Mouse (Mus musculus) liver (tissue): Measurements from ENCODE around the gene Mrpl27.
A peak's percentile ranks its signal among the peaks of the same experiment; 100 is the strongest.
"Not testable (repeated sequence)": the region's sequence is repeated elsewhere in the genome, so short reads cannot be mapped to it uniquely, and the experiment has no call there.

Source experiments
- DNase-seq: peaks from one replicate; pipeline ENCODE4 v3.0.0-alpha.2; 2020; ENCODE audit warnings: mixed read lengths

Gene Mrpl27

DNA sequence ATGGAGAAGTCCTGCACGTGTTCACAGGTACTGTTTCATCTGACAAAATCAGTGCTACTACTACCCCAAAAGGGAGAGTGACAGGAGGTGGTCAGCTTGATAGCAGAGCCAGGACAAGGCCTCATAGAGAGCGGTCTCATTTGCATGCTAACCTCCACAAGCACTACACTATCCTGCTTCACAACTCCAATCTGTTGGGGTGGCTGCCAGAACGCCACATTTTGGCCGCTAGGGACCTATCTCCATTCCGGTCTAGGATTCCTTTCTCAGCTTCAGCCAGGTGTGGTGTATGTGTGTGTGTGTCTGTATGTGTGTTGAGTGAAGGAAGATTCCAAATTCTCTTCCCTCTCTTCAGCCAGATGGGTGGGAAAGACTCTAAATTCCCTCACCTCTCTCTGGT, 21.9 kb downstream of the Mrpl27 start:
- no peak for DNase-seq

DNA sequence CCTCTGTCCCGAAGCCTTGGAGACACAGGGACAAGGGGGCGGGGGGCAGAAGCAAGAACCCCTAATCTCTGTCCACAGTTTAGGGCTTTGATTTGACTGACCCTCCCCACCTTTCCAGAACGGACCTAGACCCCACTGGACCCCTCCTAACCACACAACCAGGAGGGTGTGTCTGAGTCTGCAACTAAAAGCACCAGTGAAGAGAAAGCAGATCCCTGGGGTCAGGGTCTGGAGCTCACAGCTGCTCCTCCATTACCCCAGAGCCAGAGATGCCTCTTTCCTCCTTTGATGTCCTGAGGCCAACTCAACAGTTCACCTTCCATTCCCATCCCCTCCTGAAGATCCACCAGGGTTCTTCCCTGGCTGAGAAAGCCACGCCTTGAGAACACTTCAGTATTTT, 22.7 kb downstream of the Mrpl27 start:
- DNase-seq, result no peak

DNA sequence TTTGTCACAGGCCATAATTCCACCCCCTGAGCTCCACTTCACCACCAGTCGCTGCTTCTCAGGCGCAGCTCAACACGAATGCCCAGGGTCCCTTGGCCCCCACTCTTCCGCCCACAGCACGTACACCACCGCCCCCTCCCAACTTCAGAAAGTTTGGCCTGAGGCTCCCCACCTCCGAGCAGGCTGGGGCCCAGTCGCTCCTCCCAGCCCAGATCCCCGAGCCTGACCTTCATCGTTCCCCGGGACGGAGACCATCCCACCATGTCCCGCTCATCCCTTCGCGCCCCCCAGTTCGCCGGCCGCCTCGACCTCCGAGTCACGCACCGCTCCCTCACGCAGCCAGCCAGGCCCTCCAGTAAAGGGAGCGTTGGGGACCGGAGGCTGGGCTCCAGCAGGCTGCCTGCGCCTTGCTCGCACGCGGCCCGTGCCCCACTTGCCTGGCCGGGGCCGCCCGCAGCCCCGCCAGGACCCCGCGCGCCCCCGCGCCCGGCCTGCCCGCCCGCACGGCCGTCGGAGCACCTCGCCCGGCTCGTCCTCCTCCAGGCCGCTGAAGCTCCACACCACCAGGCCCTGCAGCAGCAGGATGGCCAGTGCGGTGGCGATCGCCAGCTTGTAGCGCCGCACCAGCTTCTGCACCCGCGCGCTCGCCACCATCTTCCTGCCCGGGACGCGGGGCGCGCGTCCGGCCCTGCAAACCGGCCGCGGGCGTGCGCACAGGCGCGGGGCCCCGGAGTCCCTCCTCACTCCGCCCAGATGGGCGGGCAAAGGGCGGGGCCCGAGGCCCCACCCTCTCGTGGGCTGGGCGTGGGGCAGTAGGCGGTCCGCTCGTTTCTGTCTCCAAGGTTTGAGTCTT, 23.4 kb downstream of the Mrpl27 start, which contains the start of gene Xylt2:
Gene Xylt2, minus strand, starts transcription at position 762 of the 853 bp plus-strand sequence.
- peak; percentile 91 for DNase-seq

- no peak for DNase-seq
These were observed 24.1 kb downstream of the Mrpl27 start for GRCm38 (mm10) chr11:94677607-94678145.

DNA sequence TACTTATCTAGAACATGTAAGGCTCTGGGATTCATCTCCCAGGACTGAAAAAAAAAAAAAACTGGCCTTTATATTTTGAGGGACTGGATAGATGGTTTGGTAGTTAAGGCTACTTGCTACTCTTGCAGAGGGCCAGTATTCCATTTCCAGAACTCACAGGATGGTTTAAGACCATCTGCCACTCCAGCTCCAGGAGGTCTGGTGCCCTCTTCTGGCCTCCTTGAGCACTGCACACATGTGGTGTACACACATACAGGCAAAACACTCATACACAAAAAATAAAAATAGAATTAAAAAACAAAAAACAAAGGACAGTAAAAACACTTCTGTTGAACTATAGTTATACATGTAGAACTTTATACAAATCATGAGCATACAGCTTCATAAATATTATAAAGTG, 27.1 kb downstream of the Mrpl27 start:
- DNase-seq, result no peak

GRCm38 (mm10) chr11:94681640-94682039, 28.1 kb downstream of the Mrpl27 start:
- no peak for DNase-seq

- no peak for DNase-seq
These were observed 28.9 kb downstream of the Mrpl27 start for GRCm38 (mm10) chr11:94682427-94682826.

DNA sequence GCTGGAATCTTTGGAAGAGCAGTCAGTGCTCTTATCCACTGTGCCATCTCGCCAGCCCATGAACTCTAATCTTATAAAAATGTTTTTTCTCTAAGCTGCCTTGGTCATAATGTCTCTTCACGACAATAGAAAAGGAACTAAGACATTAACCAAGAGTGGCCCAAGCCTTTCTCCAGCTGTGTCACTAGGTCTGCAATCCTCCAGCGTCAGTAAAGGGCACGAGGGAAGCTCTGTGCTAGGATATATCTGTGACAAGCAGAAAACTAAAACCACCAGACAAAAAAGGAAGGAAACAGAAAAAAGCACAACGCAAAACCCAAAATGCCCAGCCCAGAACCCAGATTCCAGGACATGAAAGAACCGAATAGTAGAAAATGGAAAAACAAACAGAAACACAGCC, 33.6 kb downstream of the Mrpl27 start:
- no peak for DNase-seq

GRCm38 (mm10) chr11:94692502-94692901, 38.9 kb downstream of the Mrpl27 start:
- DNase-seq, result not testable (repeated sequence)

DNA sequence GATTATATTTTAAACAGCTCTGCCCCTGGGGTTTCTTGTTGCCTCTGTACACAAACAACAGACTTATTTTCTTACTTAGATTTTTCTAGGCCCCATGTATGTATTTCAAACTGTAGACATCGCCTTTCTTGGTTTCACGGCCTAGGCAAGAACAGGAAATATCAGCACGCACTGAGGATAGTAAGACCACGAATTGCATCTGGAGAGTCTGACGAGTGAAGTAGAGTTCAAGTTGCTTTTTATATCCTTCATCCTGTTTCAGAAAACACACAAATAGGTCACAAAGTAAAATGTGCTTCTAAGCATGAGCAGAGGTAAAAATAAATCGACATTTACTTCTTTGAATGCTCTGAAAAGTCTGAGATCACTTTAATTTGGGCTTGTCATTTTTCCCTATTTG, 41.9 kb downstream of the Mrpl27 start:
- no peak for DNase-seq

GRCm38 (mm10) chr11:94697140-94697539, 43.6 kb downstream of the Mrpl27 start:
- no peak for DNase-seq

DNA sequence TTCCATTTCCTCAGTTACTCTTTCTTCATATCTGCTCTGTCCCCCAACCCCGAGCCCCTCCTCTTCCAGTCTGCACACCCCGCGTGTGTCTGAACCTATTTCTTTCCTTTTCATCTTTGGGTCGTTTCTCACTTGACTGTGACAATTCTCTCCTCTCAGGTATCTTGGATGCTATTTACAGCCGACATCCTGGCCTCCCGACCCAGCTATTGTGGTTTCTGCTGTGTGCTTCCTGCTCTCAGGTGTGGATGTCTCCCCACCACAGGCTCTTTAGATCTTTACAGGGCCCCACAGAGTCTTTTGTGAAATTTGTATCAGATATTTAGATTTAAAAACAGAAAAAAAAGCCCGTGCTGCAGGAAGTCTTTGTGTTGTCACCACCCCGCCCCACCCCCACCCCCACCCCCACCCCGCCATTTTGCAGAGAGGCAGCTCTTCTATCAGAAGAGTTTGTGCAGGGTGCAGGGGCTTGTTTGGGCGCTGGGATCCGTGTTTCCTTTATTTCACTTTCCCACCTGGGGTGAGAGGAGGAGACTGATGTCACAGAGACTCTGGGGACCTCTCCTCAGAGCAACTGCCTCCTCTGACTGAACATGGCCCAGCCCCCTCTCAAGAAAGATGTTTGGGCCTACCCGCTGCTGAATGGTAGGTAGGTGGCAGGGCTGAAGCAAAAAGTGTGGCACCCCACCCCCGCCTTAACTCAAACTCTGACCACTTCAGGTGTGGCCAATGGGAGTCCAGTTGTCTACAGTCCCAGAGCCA, 44.3 kb downstream of the Mrpl27 start:
- DNase-seq, result no peak

DNA sequence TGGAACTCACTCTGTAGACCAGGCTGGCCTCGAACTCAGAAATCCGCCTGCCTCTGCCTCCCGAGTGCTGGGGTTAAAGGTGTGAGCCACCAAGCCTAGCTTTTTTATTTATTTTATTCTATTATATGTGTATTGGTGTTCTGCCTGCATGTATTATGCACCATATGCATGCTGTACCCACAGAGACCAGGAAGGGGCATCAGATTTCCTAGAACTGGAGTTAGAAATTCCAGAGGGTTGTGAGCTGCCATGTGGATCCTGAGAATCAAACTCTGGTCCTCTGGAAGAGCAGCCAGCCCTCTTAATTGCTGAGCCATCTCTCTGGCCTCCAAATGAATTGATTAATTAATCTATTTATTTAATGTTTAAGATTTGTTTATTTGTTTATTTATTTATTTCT, 45.8 kb downstream of the Mrpl27 start:
- DNase-seq, result no peak

GRCm38 (mm10) chr11:94701401-94702215, 48.0 kb downstream of the Mrpl27 start:
- DNase-seq, result no peak

DNA sequence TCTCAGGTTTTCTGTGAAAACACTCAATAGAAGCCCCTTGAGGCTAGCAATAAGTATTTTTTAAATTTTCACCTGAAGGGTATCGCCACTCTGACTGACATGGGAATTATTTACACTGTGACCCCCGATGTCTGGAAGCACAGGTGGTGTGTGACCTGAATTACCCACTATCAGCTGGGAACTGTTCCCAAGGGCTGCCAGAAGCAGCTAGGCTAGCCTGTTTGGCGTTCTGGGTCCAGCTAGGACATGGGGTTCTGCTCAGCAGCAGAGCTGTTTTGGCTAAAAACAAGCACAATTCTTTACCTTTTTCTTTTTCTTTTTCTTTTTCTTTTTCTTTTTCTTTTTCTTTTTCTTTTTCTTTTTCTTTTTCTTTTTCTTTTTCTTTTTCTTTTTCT, 48.6 kb downstream of the Mrpl27 start:
- no peak for DNase-seq

DNA sequence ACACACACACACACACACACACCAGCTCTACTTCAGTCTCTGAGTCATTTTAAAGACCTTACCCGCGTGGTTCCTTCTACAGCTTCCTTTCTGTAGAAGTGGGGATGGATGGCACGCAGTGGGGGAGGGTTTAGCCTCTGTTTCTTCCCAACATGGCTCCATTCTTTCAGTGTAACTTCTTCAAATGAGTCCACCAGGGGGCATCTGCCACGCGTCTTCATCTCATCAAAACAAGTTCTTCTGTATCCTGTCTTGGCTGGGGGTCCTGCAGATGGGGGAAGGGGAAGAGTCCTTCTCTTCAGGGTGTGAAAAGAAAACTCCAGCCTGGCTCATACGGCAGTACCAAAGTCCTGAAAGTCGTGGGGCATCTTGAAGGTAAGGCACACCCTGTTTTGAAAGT, 50.5 kb downstream of the Mrpl27 start:
- no peak for DNase-seq

- no peak for DNase-seq
These were observed 50.9 kb downstream of the Mrpl27 start, which contains the start of gene Gm11541 for GRCm38 (mm10) chr11:94704472-94704871. TSS of gene Gm11541 (minus strand) at chr11:94704499.
